Mouse (Mus musculus) spleen, postnatal 0 days (tissue): ENCODE results near the gene Hoxa1. TPM values are rescaled to one million over a fixed set of nuclear protein-coding genes. Genes with fewer than 3 reads are reported as not detected.

Experiments
- polyA plus RNA-seq: library from polyadenylated mRNA; unstranded; fragments of >200 nt; fragmentation: Nextera tagmentation; extraction: Ambion mirVana; gene quantifications from 2 replicates; pipeline ENCODE4 v1.2.1, GENCODE M21; 2015

Gene Hoxa1
- 0.17 and 0.32 TPM in 2 replicates for polyA plus RNA-seq

GRCm38 (mm10) chr6:52158276-52159051, at the start of gene Hoxa1:
TSS of gene Hoxa1 (minus strand) at chr6:52158317.

DNA sequence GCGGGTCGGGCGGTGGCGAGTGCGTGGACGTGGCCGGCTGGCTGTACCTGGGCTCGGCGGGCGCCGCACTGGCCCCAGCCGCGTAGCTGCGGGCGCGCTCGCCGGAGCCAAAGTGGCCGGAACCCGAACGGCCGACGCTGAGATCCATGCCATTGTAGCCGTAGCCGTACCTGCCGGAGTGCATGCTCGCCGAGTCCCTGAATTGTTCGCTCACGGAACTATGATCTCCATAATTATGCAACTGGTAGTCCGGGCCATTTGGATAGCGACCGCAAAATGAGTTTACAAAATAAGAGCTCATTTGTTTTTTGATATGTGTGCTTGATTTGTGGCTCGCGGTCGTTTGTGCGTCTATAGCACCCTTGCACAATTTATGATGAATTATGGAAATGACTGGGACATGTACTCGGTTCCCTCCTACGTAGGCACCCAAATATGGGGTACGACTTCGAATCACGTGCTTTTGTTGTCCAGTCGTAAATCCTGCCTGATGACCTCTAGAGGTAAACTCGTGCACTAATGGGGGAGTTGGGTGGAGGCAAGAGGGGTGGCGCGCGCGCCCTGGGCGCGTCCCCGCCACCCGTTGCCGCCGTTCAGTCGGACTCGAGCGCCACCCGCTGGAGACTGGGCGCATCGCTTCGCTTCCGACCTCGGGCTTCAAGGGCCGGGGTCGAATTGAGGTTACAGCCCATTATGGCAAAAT, 46.1 kb upstream of the Hoxa1 start, which contains the start of gene Hoxa5:
Hoxa5 (minus strand) TSS at position 538 of the 703 bp plus-strand sequence.

GRCm38 (mm10) chr6:52190906-52191810, 33.0 kb upstream of the Hoxa1 start, which contains the start of gene Hoxa4:
TSS of gene Hoxa4 (minus strand) at chr6:52191753.

DNA sequence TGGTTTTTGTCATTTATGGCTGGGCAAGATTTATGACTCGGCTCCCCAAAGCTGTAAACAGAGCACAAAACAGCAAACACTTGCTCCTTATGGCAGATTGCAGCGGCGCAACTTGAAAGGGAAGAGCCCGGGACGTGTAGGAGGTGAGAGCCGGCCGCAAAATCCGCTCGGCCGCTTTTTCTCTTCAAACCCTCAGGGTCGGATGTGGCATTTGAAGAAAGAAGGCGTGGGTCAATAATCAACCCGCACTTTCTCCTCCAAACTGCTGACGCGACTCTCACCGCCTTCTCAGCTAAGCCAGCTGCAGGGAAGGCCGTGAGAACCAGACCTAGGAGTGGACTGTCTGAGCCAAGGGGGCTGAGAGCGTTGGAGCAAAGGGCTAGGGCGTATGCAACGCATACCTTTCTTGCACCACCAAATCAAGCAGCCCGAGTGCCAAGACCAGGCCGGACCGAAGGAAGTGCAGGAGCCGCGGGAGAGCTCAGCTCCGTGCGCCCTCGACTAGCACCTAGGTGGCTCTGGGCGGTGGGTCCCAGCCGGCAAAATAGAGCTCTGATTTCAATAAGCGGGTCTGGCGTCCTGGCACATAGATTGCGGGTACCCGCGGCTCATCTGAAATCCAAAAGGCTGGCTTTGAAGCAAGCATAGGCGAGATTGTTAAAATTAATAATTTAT, 19.1 kb upstream of the Hoxa1 start, which contains the start of gene 5730596B20Rik:
5730596B20Rik (plus strand) TSS at position 438 of the 675 bp plus-strand sequence.

GRCm38 (mm10) chr6:52164626-52165440, 6.7 kb upstream of the Hoxa1 start, which contains the start of gene Hoxa2:
TSS of gene Hoxa2 (minus strand) at chr6:52164831.

Other genes with a start within 250 kb of the Hoxa1 start
- 33.6 and 44.8 TPM in 2 replicates for gene Skap2, start 145.8 kb downstream of the Hoxa1 start, polyA plus RNA-seq
- 0.43 and 0.64 TPM in 2 replicates for gene Hoxa2, start 6.5 kb upstream of the Hoxa1 start, polyA plus RNA-seq
- gene 5730596B20Rik, start 19.2 kb upstream of the Hoxa1 start, polyA plus RNA-seq = 0.11 and 0.13 TPM in 2 replicates
- gene Hoxa4, start 33.4 kb upstream of the Hoxa1 start, polyA plus RNA-seq = 0.23 and 0.25 TPM in 2 replicates
- 1.5 and 2.4 TPM in 2 replicates for gene Hoxa5, start 46.3 kb upstream of the Hoxa1 start, polyA plus RNA-seq
- 0.19 TPM in 1 of 2 replicates, not detected in the other for gene Hoxa6, start 50.4 kb upstream of the Hoxa1 start, polyA plus RNA-seq
- 0.49 and 0.56 TPM in 2 replicates for gene Hoxa3, start 55.0 kb upstream of the Hoxa1 start, polyA plus RNA-seq
- not detected in 2 replicates for gene Gm28308, start 55.0 kb upstream of the Hoxa1 start, polyA plus RNA-seq
- 1.4 and 2.5 TPM in 2 replicates for gene Hoxa7, start 63.5 kb upstream of the Hoxa1 start, polyA plus RNA-seq
- 0.46 and 0.52 TPM in 2 replicates for gene Hoxa9, start 72.8 kb upstream of the Hoxa1 start, polyA plus RNA-seq
- gene Hoxa10, start 82.5 kb upstream of the Hoxa1 start, polyA plus RNA-seq = 0.10 and 0.11 TPM in 2 replicates
- gene Hoxa11, start 87.5 kb upstream of the Hoxa1 start, polyA plus RNA-seq = not detected in 2 replicates
- not detected in 2 replicates for gene Hoxa13, start 102.6 kb upstream of the Hoxa1 start, polyA plus RNA-seq
- gene Evx1, start 155.2 kb upstream of the Hoxa1 start, polyA plus RNA-seq = not detected in 2 replicates